Mouse (Mus musculus) kidney, embryonic 14.5 days (tissue): ENCODE measurements at regions not wholly inside any gene's neighbourhood (a gene's known extent, or its start where the extent isn't known, plus 50 kb on each side); places are given as distances from the start of the nearest gene placed in this dataset.
A peak's percentile ranks its signal among the peaks of the same experiment; 100 is the strongest.
"Not testable (repeated sequence)": the region's sequence is repeated elsewhere in the genome, so short reads cannot be mapped to it uniquely, and the experiment has no call there.

ENCODE experiments used
- ATAC-seq: fragments of 200-750 bp; cut with Nextera tagmentation; 2 replicates; pipeline ENCODE4 v1.8.0; 2017; ENCODE audit warnings: moderate number of reproducible peaks, mild to moderate bottlenecking, moderate TSS enrichment, moderate library complexity; ENCODE audit not compliant: low FRiP score, low TSS enrichment
- H3K27ac ChIP-seq: fragments of 300-500 bp; sonication (generic); 2 replicates; pipeline ENCODE4 v1.5.1; 2014; ENCODE audit warnings: low read depth, mild to moderate bottlenecking, low read length, moderate library complexity, mixed read lengths
- H3K27me3 ChIP-seq: fragments of 300-500 bp; sonication (generic); 2 replicates; pipeline ENCODE4 v1.6.1; 2014; ENCODE audit warnings: mild to moderate bottlenecking, low read length; ENCODE audit not compliant: control insufficient read depth, insufficient read depth
- H3K36me3 ChIP-seq: fragments of 300-500 bp; sonication (generic); 2 replicates; pipeline ENCODE4 v1.6.1; 2014; ENCODE audit warnings: low read length, mixed read lengths; ENCODE audit not compliant: control insufficient read depth, insufficient read depth
- H3K4me1 ChIP-seq: fragments of 300-500 bp; sonication (generic); 2 replicates; pipeline ENCODE4 v1.6.1; 2014; ENCODE audit warnings: low read length, mixed read lengths; ENCODE audit not compliant: control insufficient read depth, insufficient read depth
- H3K4me2 ChIP-seq: fragments of 300-500 bp; sonication (generic); replicated peaks from 2 replicates; pipeline ENCODE4 v1.6.1; 2014; ENCODE audit warnings: low read depth, mild to moderate bottlenecking, low read length
- H3K4me3 ChIP-seq: fragments of 300-500 bp; sonication (generic); 2 replicates; pipeline ENCODE4 v1.5.1; 2014; ENCODE audit warnings: mild to moderate bottlenecking, low read length
- H3K9ac ChIP-seq: fragments of 300-500 bp; sonication (generic); 2 replicates; pipeline ENCODE4 v1.6.1; 2014; ENCODE audit warnings: low read depth, mild to moderate bottlenecking, low read length, moderate library complexity
- H3K9me3 ChIP-seq: fragments of 300-500 bp; sonication (generic); 2 replicates; pipeline ENCODE4 v1.6.1; 2016; ENCODE audit warnings: low read length; ENCODE audit not compliant: control insufficient read depth
- WGBS: fragments of 180-500 bp; shearing (Covaris S2); extraction: QIAGEN DNeasy Blood & Tissue Kit; methylation state at CpG from one replicate; pipeline ENCODE4 v1.1.7; 2014; 5-methylcytosine and 5-hydroxymethylcytosine counted together

DNA sequence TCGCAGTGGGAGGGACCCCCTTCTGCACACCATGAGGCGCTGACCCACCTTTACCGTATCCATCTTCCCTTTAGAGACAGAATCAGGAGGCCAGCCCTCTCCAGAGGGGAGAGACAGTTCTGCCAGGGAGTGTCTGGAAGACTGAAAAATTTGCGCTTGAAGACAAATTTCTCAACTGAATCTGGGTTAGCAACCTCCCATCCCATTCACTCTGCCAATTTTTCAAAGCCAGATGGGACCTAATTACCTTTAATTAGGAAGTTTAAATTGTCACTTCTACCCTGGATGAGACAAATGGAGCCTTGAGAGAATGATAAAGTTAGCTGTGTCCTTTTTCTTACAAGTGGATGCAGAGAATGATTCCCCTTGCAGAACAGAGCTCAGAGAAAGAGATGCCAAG, 70.2 kb upstream of the Lrpprc start:
- WGBS = 36% methylated on average over 4 of the region's 4 CpGs
- Histone ChIP-seq H3K9ac (no peak overlapping the region), H3K4me3 (no peak overlapping the region), H3K27ac (no peak overlapping the region), H3K9me3 (no peaks in the 10 kb centered on the region), H3K4me2 (no peak overlapping the region), H3K36me3 (no peaks in the 10 kb centered on the region), H3K27me3 (no peaks in the 10 kb centered on the region), H3K4me1 (peaks cover 5% of the 10 kb centered on the region; the same call in 1 of the 2 replicates)
- ATAC-seq = no peak

GRCm38 (mm10) chr17:84864231-84864630, 73.6 kb upstream of the Lrpprc start:
- H3K4me1 ChIP-seq, H3K27me3 ChIP-seq, H3K4me2 ChIP-seq, H3K27ac ChIP-seq, ATAC-seq, H3K4me3 ChIP-seq, H3K9ac ChIP-seq, H3K36me3 ChIP-seq, H3K9me3 ChIP-seq: not testable (repeated sequence)

DNA sequence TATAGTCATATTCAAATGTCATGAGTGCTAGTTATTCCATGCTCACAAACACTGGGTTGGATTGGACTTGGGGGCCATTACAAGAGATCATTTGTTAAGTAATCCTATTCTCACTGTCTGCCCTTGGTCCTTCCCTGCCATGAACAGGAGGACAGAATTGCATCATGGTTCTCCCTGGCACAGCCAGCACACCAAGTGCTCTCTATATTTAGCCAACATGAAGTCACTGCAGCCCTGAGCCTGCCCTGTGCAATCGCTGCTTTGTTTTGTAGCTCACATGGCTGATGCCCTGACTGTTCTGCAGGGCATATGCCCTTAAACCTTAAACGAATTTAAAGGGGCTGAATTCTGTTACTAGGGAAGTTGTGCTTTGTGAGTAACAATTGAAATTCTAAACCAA, 74.6 kb upstream of the Lrpprc start:
- no peak overlapping the region for H3K4me3 ChIP-seq
- no peaks in the 10 kb centered on the region for H3K9me3 ChIP-seq
- H3K36me3 ChIP-seq = no peaks in the 10 kb centered on the region
- H3K4me2 ChIP-seq = no peak overlapping the region
- H3K9ac ChIP-seq = no peak overlapping the region
- H3K27ac ChIP-seq = no peak overlapping the region
- H3K27me3 ChIP-seq = no peaks in the 10 kb centered on the region
- WGBS = 65% methylated on average over 2 of the region's 2 CpGs
- ATAC-seq = no peak
- H3K4me1 ChIP-seq = no peaks in the 10 kb centered on the region

DNA sequence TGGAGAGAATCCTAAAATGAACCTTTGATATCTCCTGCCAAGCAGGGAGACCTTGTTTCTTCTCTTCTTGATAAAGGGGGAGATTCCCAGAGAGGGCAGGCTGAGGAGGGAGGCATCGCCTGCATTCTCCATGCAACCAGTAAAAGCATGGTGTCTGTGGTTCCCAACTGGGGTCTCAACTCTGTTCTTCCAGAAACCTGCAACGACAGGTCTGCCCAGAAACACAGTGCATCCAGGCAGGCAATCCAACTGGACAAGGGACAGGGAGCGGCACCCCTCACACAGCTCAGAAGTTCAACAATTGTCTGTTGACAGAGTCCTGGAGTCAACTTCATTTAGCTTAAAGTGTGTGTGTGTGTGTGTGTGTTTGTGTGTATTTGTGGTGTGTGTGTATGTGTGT, 75.0 kb upstream of the Lrpprc start:
- H3K27me3 ChIP-seq = no peaks in the 10 kb centered on the region
- no peak overlapping the region for H3K27ac ChIP-seq
- no peak for ATAC-seq
- no peak overlapping the region for H3K9ac ChIP-seq
- no peaks in the 10 kb centered on the region for H3K36me3 ChIP-seq
- H3K9me3 ChIP-seq = no peaks in the 10 kb centered on the region
- no peaks in the 10 kb centered on the region for H3K4me1 ChIP-seq
- no peak overlapping the region for H3K4me3 ChIP-seq
- 84% methylated on average over 3 of the region's 3 CpGs for WGBS
- no peak overlapping the region for H3K4me2 ChIP-seq

DNA sequence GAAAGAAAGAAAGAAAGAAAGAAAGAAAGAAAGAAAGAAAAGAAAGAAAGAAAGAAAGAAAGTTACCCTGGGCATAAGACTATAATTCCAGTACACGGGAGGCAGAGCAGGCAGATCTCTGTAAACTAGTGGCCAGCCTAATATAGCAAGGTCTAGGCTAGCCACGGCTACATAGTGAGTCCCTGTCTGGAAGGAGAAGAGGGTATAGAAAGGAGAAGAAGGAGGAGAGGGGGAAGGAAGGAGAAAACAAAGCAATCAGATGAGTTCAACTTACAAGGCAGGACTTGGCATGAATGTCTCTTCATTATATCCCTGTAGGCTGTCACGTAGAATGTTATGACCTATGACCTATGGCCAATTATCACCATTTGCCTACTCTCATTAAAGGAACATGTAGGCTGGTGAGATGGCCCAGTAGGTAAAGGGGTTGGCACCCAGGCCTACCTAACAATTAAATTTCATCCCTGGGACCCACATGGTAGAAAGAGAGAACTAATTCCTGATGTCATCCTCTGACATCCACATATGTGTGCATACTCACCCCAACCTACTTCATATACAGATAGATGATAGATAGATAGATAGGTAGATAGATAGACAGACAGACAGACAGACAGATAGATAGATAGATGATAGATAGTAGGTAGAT, 78.6 kb upstream of the Lrpprc start:
- Histone ChIP-seq H3K9ac (no peak overlapping the region), H3K27ac (no peak overlapping the region), H3K27me3 (no peaks in the 10 kb centered on the region), H3K9me3 (no peaks in the 10 kb centered on the region), H3K4me1 (no peaks in the 10 kb centered on the region), H3K4me3 (no peak overlapping the region), H3K36me3 (no peaks in the 10 kb centered on the region), H3K4me2 (no peak overlapping the region)
- no peak for ATAC-seq
- 89% methylated on average over 3 of the region's 3 CpGs for WGBS

DNA sequence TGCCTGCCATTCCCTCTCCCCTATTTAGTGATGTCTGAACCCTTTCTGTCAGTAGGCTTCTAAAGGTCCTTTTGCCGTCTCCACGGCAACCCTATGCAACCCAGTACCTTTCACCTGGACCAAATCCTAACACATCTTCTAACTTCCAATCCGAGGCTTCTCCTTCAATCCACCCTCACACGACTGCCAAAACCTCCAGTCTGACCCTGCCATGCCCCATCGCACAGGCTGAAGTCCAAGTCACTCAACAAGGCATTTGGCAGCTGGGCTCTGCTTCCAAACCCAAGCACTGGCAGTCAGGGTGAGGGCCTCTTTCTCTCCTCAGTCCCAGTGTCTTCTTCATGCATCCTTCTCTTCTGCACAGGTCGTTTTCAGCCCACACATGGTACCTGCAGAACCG, 83.0 kb upstream of the Lrpprc start:
- no peaks in the 10 kb centered on the region for H3K36me3 ChIP-seq
- H3K4me1 ChIP-seq = peaks cover 4% of the 10 kb centered on the region; the same call in 1 of the 2 replicates
- no peak overlapping the region for H3K9ac ChIP-seq
- H3K27ac ChIP-seq = no peak overlapping the region
- no peak overlapping the region for H3K4me3 ChIP-seq
- no peaks in the 10 kb centered on the region for H3K9me3 ChIP-seq
- no peak for ATAC-seq
- WGBS = 72% methylated on average over 7 of the region's 7 CpGs
- no peaks in the 10 kb centered on the region for H3K27me3 ChIP-seq
- H3K4me2 ChIP-seq = no peak overlapping the region

DNA sequence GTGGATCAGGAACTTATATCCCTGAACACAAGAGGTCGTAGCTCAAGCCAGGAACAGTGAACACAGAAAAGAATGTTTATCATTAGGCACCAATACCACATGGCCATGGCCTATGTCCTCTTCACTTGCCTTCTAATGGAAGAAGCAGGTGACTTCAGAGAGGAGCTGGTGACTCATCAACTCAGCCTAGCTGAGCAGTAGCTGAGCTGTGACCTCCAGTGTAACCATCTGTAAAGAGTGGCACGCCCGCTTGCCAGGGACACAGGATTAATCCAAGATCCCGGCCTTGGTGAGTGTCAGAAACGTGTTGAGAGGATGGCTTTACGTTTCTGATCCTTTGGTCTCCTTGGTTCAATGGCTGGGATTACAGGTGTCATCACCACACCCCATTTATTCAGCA, 82.0 kb upstream of the Ppm1b start:
- Histone ChIP-seq H3K9ac (no peak overlapping the region), H3K4me1 (peaks cover 4% of the 10 kb centered on the region; the same call in 1 of the 2 replicates), H3K9me3 (no peaks in the 10 kb centered on the region), H3K4me2 (no peak overlapping the region), H3K4me3 (no peak overlapping the region), H3K27me3 (no peaks in the 10 kb centered on the region), H3K36me3 (no peaks in the 10 kb centered on the region), H3K27ac (no peak overlapping the region)
- peak; percentile 74; the same call in 1 of the 2 replicates for ATAC-seq
- 36% methylated on average over 6 of the region's 6 CpGs for WGBS

DNA sequence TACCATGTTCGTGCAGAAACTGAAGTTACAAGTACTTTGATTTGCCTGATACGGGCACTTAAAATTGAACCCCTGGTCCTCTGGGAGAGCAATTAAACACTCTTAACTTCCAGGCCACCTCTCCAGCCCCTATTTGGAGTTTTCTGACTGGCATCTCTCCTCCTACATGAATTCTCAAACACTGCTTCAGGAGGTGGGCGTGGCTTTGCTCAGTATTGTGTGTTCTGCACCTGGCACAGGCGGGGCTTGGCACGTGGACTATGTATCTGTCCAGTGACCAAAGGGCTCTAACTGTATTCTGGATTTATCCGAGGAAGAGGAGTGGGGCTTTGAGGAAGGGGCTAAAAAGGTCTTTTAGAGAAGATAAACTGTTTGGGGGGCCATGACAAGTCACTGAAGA, 81.5 kb upstream of the Ppm1b start:
- Histone ChIP-seq H3K9ac (no peak overlapping the region), H3K27me3 (no peaks in the 10 kb centered on the region), H3K36me3 (no peaks in the 10 kb centered on the region), H3K27ac (no peak overlapping the region), H3K4me1 (peaks cover 4% of the 10 kb centered on the region; the same call in 1 of the 2 replicates), H3K4me2 (no peak overlapping the region), H3K4me3 (no peak overlapping the region), H3K9me3 (no peaks in the 10 kb centered on the region)
- no peak for ATAC-seq
- 68% methylated on average over 6 of the region's 6 CpGs for WGBS

GRCm38 (mm10) chr17:84876037-84876436, 80.5 kb upstream of the Ppm1b start:
- Histone ChIP-seq H3K4me1 (peaks cover 4% of the 10 kb centered on the region; the same call in 1 of the 2 replicates), H3K4me3 (no peak overlapping the region), H3K27me3 (no peaks in the 10 kb centered on the region), H3K4me2 (no peak overlapping the region), H3K9ac (no peak overlapping the region), H3K9me3 (no peaks in the 10 kb centered on the region), H3K36me3 (no peaks in the 10 kb centered on the region), H3K27ac (no peak overlapping the region)
- no peak for ATAC-seq
- WGBS = 90% methylated on average over 4 of the region's 4 CpGs
